Mouse (Mus musculus) bone marrow macrophage, adult 2 months (primary cell): ENCODE measurements at regions not wholly inside any gene's neighbourhood (a gene's known extent, or its start where the extent isn't known, plus 50 kb on each side); places are given as distances from the start of the nearest gene placed in this dataset.

ENCODE experiments used
- CTCF ChIP-seq: IDR thresholded peaks from 2 replicates; pipeline ENCODE4 v1.5.1; 2012; ENCODE audit warnings: low read depth, mild to moderate bottlenecking, low read length, moderate library complexity
- POLR2A ChIP-seq: IDR thresholded peaks from 2 replicates; pipeline ENCODE4 v1.6.1; 2012; ENCODE audit warnings: mild to moderate bottlenecking, low read depth, low read length, borderline replicate concordance

DNA sequence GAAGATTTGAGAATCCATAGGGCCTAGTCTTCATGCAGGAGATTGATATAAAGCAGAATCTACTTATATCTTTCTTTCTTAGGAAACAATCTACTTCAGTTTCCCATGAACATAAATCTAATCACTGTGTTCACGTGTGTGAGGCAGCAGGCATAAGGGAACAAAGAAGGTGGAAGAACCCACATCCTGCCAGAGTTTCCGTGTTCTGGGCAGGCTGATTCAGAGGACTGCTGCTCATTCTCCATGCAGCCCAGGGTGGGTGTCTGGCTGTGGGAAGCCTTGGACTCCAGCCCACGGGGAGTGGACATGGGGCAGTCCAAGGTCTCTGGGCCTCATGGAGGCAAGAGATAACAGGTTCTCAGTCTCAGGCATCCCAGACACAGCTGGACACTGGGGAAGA, 438.3 kb upstream of the B3galt2 start:
- TF ChIP-seq CTCF: no peak
- TF ChIP-seq POLR2A: no peak
